Mouse (Mus musculus) c-Kit-positive CD71-positive TER-119-negative erythroid progenitor cells, embryonic 14.5 days (primary cell): Measurements from ENCODE around the gene Proser2.

Experiments
- DNase-seq: peaks from one replicate; pipeline ENCODE4 v3.0.0-alpha.2; 2013; ENCODE audit warnings: low read depth

The Proser2 gene

DNA sequence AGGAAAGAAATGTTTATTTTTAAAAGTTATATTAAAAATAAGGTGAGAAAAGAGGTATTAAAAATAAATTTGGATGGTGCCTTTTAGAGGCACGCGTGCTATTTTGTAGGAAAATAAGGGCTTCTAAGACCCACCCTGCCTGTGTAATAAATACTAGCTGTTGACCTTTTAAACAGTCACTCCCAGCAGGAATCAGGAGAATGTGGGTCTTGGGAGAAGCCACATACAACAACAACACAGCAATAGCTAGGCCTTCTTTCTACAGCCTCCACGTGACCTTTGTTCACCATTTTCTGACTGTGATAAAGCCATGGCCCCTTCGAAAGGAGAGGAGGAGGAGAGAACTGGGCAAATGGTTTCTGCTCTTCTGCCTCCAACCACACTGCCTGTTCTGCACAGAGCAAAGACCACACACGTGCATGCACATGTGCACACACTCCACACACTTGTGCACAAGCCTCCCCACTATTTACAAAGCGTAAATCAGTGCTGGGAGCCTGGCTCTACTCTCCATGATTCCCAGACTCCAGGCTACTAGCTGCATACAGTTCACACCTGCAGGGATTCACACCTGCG lies 57.2 kb downstream of the Proser2 start:
- no peak for DNase-seq

DNA sequence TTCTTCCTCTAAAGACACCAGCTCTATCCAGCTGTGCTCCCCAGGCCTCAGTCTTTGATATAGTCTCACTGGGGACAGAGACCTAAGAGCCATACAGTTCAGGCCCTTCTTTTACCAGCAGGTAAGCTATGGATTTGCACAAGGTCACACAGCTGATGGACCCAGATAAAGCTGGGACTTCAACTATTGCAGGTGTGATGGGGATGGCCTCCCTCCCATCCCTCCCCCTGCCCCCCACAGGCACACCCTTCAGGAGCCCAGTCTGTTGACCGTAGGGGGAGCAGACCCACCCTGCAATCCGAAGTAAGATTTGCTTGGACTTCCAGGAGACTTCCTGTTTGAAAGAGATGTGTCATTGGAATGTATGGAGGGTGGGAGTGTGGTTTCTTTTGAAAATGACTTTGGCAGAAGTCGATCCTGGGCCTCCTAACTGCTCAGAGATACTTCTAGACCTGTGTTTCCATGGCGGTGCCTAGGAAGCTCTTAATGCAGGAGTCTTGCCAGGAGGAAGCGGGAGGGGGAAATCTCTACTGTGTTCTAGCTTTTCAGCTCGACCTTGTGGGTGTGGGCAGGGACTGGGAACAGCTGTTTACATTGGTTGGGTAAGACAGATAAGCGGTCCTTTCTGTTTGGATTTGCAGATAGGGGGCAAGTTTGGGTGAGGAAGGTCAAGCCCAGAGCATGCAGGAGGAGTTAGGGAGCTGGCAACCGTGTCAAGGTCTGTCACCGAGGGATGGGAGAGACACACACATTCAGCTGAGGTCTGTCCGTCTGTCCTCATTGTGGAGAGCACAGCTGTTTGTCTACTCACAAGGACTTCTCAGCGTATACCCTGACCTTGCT lies 58.2 kb downstream of the Proser2 start:
- no peak for DNase-seq

DNA sequence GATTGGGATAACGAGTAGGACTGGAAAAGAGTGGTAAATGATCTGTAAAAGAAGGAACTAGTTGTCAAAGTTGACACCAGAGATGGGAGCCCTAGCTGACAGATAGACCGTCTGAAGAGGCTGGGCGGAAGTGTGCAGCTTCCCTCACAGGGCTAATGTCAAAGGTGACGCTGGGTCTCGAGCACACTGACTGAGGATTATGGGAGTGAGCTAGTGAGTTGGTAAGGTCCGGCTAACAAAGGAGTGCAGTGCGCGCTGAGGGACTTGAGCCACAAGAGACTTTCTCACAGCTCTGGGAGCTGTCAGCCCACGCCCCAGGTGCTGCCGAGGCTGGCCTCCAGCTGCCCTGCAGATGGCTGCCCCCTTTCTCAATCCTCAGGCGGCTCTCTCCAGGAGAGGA lies 59.1 kb downstream of the Proser2 start:
- no peak for DNase-seq

DNA sequence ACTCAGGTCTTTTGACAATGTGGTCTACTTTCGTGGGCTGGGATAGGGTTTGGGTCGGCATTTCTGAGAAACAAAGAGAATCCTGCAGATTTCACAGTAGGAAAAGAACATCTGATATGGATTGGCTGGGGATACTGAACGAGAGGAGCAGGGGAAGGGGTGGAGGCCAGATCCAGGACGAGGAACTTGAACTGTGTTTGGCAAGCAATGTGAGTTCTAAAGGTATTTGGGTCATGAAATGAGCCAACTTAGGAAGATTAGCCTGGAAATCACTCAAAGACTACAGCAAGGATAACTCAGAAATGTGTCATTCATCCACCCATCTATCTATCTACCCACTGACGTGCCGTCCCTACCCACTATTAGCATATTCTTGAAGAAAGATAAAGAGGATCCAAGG lies 62.7 kb downstream of the Proser2 start:
- DNase-seq = no peak

DNA sequence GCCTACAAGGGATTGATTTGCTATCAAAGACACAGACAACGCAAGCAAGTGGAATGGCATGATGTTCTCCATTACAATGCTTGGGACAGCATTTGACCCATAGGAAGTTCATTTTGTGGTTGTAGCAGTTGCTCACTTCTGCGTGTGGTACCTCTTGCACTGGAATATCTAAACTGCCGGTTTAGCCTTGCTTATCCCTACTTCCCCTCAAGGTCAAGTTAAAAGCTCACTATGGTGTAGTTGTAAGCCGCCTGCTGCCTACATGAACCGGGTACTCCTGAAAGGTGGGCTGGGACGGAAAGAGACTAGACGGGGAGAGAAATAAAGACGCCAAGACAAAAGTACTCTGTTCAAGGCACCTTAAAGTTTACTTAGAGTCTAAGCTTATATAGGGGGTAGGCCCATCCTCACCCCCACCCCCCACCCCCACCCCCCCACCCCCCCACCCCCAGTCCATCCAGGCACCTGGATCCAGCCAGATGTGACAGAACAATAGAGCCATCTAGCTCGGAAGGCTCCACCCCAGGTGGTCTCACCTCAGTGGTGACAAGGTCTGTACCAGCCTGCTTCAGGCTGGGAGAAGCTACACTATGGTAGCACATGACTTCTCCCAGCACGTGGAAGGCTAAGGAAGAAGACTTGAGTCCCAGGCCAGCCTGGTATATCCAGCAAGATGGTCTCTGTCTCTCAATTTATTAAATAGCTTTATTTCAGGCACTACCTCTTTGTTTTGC lies 69.8 kb downstream of the Proser2 start:
- no peak for DNase-seq

DNA sequence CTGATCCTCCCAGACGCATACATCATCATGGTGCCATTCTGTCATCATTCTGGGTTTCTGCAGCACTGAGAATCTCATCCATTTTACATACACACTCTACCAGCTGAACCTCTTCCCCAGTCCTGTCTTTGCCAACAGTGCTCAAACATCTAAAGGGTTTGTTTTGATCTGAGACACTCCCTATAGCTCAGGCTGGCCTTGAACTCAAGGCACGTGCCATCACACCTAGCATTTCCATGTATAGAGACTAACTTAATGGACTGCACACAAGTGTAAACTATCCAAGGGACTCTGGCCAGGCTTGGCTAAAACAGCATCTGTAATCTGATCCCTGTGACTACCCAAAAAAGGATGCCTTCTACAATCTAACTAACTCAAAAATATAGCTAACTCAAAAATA lies 70.7 kb downstream of the Proser2 start:
- no peak for DNase-seq

DNA sequence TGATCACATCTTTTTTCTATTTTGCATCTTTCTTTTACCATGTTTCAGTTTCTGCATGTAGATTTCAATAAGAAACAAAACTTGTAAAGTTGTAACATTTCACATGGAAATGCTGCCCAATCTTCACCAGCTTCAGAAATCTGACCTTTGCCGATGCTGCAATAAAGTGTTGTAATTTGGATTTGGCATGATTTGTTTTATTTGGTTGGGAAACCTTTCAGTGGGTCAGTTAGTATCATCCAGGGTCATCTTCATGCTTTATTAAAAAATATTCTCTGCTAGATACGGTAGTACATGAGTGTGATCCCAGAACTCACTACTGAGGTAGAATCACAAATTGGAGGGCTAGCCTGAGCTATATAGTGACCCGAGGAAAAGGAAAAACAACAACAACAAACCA lies 73.5 kb downstream of the Proser2 start:
- DNase-seq = no peak

DNA sequence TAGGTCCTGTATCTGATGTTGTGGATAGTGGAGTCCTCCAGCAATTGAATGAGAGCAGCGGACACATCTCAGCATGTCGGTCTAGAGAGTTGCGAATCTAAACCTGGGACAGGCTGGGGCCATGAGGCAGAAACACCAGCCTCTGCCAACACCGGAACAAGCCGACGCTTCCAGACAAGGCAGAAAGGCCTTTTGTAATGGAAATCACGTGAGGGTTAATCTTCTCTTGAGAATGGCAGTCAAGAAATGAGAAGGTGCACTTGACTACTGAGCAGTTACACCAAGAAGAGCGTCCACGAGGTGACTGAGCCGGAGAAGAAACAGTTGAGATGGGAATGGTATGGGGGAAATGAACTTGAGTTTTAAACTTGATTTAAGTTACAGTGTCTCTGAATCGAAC lies 74.5 kb downstream of the Proser2 start:
- DNase-seq = no peak

DNA sequence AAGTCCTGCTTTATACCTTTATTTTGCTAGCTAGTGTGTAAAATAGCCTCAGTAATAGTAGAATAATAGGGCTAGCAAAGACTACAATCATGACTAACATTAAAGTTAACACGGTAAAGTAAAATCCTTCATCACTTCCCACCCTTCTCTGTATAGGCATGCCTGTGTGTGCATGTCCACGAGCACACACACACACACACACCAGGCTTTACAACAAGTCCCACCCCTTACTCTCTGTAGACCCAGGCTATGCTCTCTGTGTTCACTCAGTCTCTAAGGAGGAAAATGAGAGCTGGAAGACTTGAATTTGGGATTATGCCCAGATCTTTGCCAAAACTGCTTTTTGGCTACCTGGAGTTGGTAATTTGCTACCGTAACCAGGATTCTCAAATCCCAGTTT lies 81.0 kb downstream of the Proser2 start:
- DNase-seq = no peak

DNA sequence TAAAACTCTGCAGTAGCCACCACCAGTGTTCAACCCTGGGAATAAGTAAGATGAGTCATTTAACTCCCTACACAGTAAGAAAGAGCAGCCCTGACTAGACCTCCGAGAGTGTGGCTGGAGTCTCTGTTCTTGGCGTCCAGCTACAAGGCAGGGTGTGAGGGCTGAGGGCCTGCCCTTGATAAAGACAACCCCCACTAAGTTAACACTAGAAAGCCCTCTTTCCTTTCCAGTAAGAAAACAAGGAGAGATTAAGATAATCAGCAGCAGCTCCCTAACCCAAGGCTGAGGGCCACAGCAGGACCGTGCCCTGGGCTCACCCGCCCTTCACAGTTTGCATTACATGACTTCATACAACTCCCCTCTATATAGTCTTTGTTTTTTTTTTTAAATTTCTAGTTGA lies 81.4 kb downstream of the Proser2 start:
- DNase-seq = no peak
